Mouse (Mus musculus): ENCODE results near the gene Cdk14. TPM values are rescaled to one million over a fixed set of nuclear protein-coding genes. Genes with fewer than 3 reads are reported as not detected.
"Not testable (repeated sequence)": the region's sequence is repeated elsewhere in the genome, so short reads cannot be mapped to it uniquely, and the experiment has no call there.

Cdk14 gene
- polyA plus RNA-seq, 1 experiment from 2014 or later = 10.6 TPM

GRCm38 (mm10) chr5:5341611-5342010 is 78.5 kb downstream of the Cdk14 start:
- H3K4me1 ChIP-seq (ENCODE audit: control insufficient read depth, insufficient read depth, low read length) = peaks cover 28% of the 10 kb centered on the region
- peak overlapping the region; percentile 44 for H3K4me2 ChIP-seq (ENCODE audit: low read depth, low read length)
- H3K4me3 ChIP-seq (ENCODE audit: low read length) = 0 out of 2 replicates have a peak overlapping the region, but pooled peaks have one; percentile 18
- peak; percentile 75 for ATAC-seq (replicated peaks; ENCODE audit: extremely low read depth, insufficient read depth, low FRiP score)
- 0 out of 2 replicates have a peak overlapping the region, but pooled peaks have one; percentile 7 for H3K9ac ChIP-seq (ENCODE audit: low read length)
- H3K9me3 ChIP-seq (replicated peaks; ENCODE audit: control insufficient read depth, low read length) = peaks cover 4% of the 10 kb centered on the region
- H3K36me3 ChIP-seq (ENCODE audit: control insufficient read depth, insufficient read depth) = no peaks in the 10 kb centered on the region
- peak overlapping the region; percentile 92 for H3K27ac ChIP-seq (ENCODE audit: low read length)
- H3K27me3 ChIP-seq (ENCODE audit: control insufficient read depth, insufficient read depth, low read length) = no peaks in the 10 kb centered on the region
- WGBS = 36% methylated on average over 8 of the region's 8 CpGs

- H3K36me3 ChIP-seq (ENCODE audit: control insufficient read depth, insufficient read depth) = no peaks in the 10 kb centered on the region
- 86% methylated on average over 8 of the region's 8 CpGs for WGBS
- no peak overlapping the region for H3K9ac ChIP-seq (ENCODE audit: low read length)
- H3K27ac ChIP-seq (ENCODE audit: low read length) = no peak overlapping the region
- H3K4me3 ChIP-seq (ENCODE audit: low read length) = no peak overlapping the region
- no peaks in the 10 kb centered on the region for H3K27me3 ChIP-seq (ENCODE audit: control insufficient read depth, insufficient read depth, low read length)
- no peaks in the 10 kb centered on the region for H3K4me1 ChIP-seq (ENCODE audit: control insufficient read depth, insufficient read depth, low read length)
- ATAC-seq (replicated peaks; ENCODE audit: extremely low read depth, insufficient read depth, low FRiP score) = no peak
- no peak overlapping the region for H3K4me2 ChIP-seq (ENCODE audit: low read depth, low read length)
- H3K9me3 ChIP-seq (replicated peaks; ENCODE audit: control insufficient read depth, low read length) = peaks cover 4% of the 10 kb centered on the region
Observed at GRCm38 (mm10) chr5:5333916-5334315, 86.2 kb downstream of the Cdk14 start.

- no peak overlapping the region for H3K27ac ChIP-seq (ENCODE audit: low read length)
- H3K4me1 ChIP-seq (ENCODE audit: control insufficient read depth, insufficient read depth, low read length) = peaks cover 3% of the 10 kb centered on the region; the same call in 1 of the 2 replicates
- no peak overlapping the region for H3K4me3 ChIP-seq (ENCODE audit: low read length)
- H3K9ac ChIP-seq (ENCODE audit: low read length) = no peak overlapping the region
- WGBS = 65% methylated on average over 10 of the region's 10 CpGs
- H3K36me3 ChIP-seq (ENCODE audit: control insufficient read depth, insufficient read depth) = no peaks in the 10 kb centered on the region
- no peaks in the 10 kb centered on the region for H3K27me3 ChIP-seq (ENCODE audit: control insufficient read depth, insufficient read depth, low read length)
- ATAC-seq (replicated peaks; ENCODE audit: extremely low read depth, insufficient read depth, low FRiP score) = no peak
- no peaks in the 10 kb centered on the region for H3K9me3 ChIP-seq (replicated peaks; ENCODE audit: control insufficient read depth, low read length)
- no peak overlapping the region; the same call in 1 of the 2 replicates for H3K4me2 ChIP-seq (ENCODE audit: low read depth, low read length)
Observed at GRCm38 (mm10) chr5:5330926-5331460, 89.1 kb downstream of the Cdk14 start.

GRCm38 (mm10) chr5:5329018-5329417 is 91.1 kb downstream of the Cdk14 start:
- not testable (repeated sequence) for H3K4me2 ChIP-seq (ENCODE audit: low read depth, low read length); H3K27ac ChIP-seq (ENCODE audit: low read length); H3K27me3 ChIP-seq (ENCODE audit: control insufficient read depth, insufficient read depth, low read length); H3K9me3 ChIP-seq (replicated peaks; ENCODE audit: control insufficient read depth, low read length); H3K36me3 ChIP-seq (ENCODE audit: control insufficient read depth, insufficient read depth); ATAC-seq (replicated peaks; ENCODE audit: extremely low read depth, insufficient read depth, low FRiP score); H3K4me1 ChIP-seq (ENCODE audit: control insufficient read depth, insufficient read depth, low read length); H3K4me3 ChIP-seq (ENCODE audit: low read length); H3K9ac ChIP-seq (ENCODE audit: low read length)
- 91% methylated on average over 2 of the region's 2 CpGs for WGBS

GRCm38 (mm10) chr5:5326716-5327115 is 93.4 kb downstream of the Cdk14 start:
- H3K36me3 ChIP-seq (ENCODE audit: control insufficient read depth, insufficient read depth) = 0 out of 2 replicates have a peak, but pooled peaks cover 2% of the 10 kb centered on the region
- no peak overlapping the region for H3K9ac ChIP-seq (ENCODE audit: low read length)
- H3K4me1 ChIP-seq (ENCODE audit: control insufficient read depth, insufficient read depth, low read length) = peaks cover 3% of the 10 kb centered on the region; the same call in 1 of the 2 replicates
- no peak for ATAC-seq (replicated peaks; ENCODE audit: extremely low read depth, insufficient read depth, low FRiP score)
- WGBS = 92% methylated on average over 2 of the region's 2 CpGs
- H3K4me3 ChIP-seq (ENCODE audit: low read length) = no peak overlapping the region
- H3K9me3 ChIP-seq (replicated peaks; ENCODE audit: control insufficient read depth, low read length) = no peaks in the 10 kb centered on the region
- no peaks in the 10 kb centered on the region for H3K27me3 ChIP-seq (ENCODE audit: control insufficient read depth, insufficient read depth, low read length)
- no peak overlapping the region for H3K4me2 ChIP-seq (ENCODE audit: low read depth, low read length)
- H3K27ac ChIP-seq (ENCODE audit: low read length) = no peak overlapping the region

- no peak overlapping the region for H3K4me2 ChIP-seq (ENCODE audit: low read depth, low read length)
- ATAC-seq (replicated peaks; ENCODE audit: extremely low read depth, insufficient read depth, low FRiP score) = no peak
- no peak overlapping the region for H3K4me3 ChIP-seq (ENCODE audit: low read length)
- 92% methylated on average over 8 of the region's 8 CpGs for WGBS
- H3K27me3 ChIP-seq (ENCODE audit: control insufficient read depth, insufficient read depth, low read length) = no peaks in the 10 kb centered on the region
- H3K9ac ChIP-seq (ENCODE audit: low read length) = no peak overlapping the region
- H3K27ac ChIP-seq (ENCODE audit: low read length) = no peak overlapping the region
- peaks cover 8% of the 10 kb centered on the region for H3K4me1 ChIP-seq (ENCODE audit: control insufficient read depth, insufficient read depth, low read length)
- no peaks in the 10 kb centered on the region for H3K9me3 ChIP-seq (replicated peaks; ENCODE audit: control insufficient read depth, low read length)
- H3K36me3 ChIP-seq (ENCODE audit: control insufficient read depth, insufficient read depth) = 0 out of 2 replicates have a peak, but pooled peaks cover 2% of the 10 kb centered on the region
Observed at GRCm38 (mm10) chr5:5322699-5323098, 97.4 kb downstream of the Cdk14 start.

DNA sequence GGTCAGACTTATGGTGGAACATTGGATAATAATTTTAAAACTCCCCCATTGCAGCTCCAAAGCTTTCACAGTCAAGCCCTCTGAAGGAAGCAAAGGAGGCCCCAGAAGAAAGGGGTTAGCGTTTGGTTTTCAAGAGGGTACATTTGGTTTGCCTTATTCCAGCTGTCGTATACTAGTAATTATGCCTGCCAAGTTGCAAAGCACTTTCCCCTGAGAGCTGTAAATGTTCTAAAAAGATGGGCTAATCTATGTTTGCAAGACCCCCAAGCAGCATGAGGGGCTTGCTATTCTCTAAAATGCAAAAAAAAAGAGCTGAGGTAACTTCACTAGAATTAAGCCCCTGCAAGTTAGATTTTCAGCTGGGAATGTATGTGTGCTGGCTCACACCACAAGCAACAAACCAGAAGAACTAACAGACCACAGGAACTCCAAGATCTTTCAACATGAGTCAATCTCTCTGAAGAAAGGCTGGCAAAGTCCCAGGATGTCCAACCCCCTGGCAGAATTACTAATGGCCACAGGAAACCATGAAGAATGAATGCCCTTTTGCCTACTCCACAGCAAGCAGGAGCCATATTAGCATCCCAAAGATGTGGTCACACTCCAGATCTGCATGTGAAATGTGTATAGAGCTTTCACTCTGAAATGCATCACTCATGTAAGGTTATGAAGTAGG is 99.5 kb downstream of the Cdk14 start:
- 57% methylated on average over 2 of the region's 2 CpGs for WGBS
- Histone ChIP-seq H3K4me2 (ENCODE audit: low read depth, low read length) (peak overlapping the region; percentile 5), H3K9me3 (replicated peaks; ENCODE audit: control insufficient read depth, low read length) (no peaks in the 10 kb centered on the region), H3K9ac (ENCODE audit: low read length) (no peak overlapping the region), H3K36me3 (ENCODE audit: control insufficient read depth, insufficient read depth) (0 out of 2 replicates have a peak, but pooled peaks cover 2% of the 10 kb centered on the region), H3K4me1 (ENCODE audit: control insufficient read depth, insufficient read depth, low read length) (peaks cover 6% of the 10 kb centered on the region), H3K4me3 (ENCODE audit: low read length) (no peak overlapping the region), H3K27ac (ENCODE audit: low read length) (peak overlapping the region; percentile 61), H3K27me3 (ENCODE audit: control insufficient read depth, insufficient read depth, low read length) (no peaks in the 10 kb centered on the region)
- no peak for ATAC-seq (replicated peaks; ENCODE audit: extremely low read depth, insufficient read depth, low FRiP score)

DNA sequence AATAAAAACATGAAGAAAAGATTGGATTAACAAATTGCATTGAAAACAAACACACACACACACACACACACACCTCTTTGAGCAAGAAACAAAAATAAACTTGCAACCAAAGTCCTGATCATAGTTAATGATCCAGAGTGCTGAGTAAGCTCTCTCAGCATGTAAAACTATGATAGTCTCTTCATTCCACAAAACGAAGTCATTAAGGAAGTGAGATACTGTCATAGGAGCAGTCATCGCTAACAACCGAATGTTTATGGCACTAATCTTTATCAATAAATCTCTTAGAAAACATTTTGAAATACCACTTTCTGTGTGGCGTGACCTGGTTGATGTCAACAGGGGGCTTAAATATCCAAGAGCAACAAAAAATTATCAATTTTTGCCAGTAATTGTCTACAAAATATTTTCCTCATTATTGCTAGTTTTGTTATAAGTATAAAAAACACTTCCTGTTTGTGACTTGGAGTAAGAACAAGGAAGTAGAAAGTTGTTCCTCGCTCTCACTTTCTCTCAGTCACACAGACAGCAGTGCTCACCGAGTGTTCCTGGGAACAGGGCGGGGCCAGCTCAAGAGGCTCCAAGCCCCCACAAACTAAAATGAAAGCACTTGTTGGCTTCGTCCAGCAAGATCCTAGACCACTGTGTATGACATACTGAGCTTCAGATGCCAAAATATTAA is 100.1 kb downstream of the Cdk14 start:
- no peak for ATAC-seq (replicated peaks; ENCODE audit: extremely low read depth, insufficient read depth, low FRiP score)
- peaks cover 6% of the 10 kb centered on the region for H3K4me1 ChIP-seq (ENCODE audit: control insufficient read depth, insufficient read depth, low read length)
- no peaks in the 10 kb centered on the region for H3K9me3 ChIP-seq (replicated peaks; ENCODE audit: control insufficient read depth, low read length)
- H3K36me3 ChIP-seq (ENCODE audit: control insufficient read depth, insufficient read depth) = 0 out of 2 replicates have a peak, but pooled peaks cover 2% of the 10 kb centered on the region
- H3K4me3 ChIP-seq (ENCODE audit: low read length) = no peak overlapping the region
- H3K9ac ChIP-seq (ENCODE audit: low read length) = no peak overlapping the region
- WGBS = 58% methylated on average over 8 of the region's 8 CpGs
- H3K27ac ChIP-seq (ENCODE audit: low read length) = peak overlapping the region; percentile 61
- no peaks in the 10 kb centered on the region for H3K27me3 ChIP-seq (ENCODE audit: control insufficient read depth, insufficient read depth, low read length)
- H3K4me2 ChIP-seq (ENCODE audit: low read depth, low read length) = peak overlapping the region; percentile 5

GRCm38 (mm10) chr5:5314270-5314669 is 105.8 kb downstream of the Cdk14 start:
- no peak overlapping the region for H3K27ac ChIP-seq (ENCODE audit: low read length)
- 77% methylated on average over 6 of the region's 6 CpGs for WGBS
- H3K27me3 ChIP-seq (ENCODE audit: control insufficient read depth, insufficient read depth, low read length) = no peaks in the 10 kb centered on the region
- no peaks in the 10 kb centered on the region for H3K9me3 ChIP-seq (replicated peaks; ENCODE audit: control insufficient read depth, low read length)
- H3K4me3 ChIP-seq (ENCODE audit: low read length) = no peak overlapping the region
- peaks cover 15% of the 10 kb centered on the region for H3K4me1 ChIP-seq (ENCODE audit: control insufficient read depth, insufficient read depth, low read length)
- H3K9ac ChIP-seq (ENCODE audit: low read length) = no peak overlapping the region
- no peaks in the 10 kb centered on the region for H3K36me3 ChIP-seq (ENCODE audit: control insufficient read depth, insufficient read depth)
- no peak for ATAC-seq (replicated peaks; ENCODE audit: extremely low read depth, insufficient read depth, low FRiP score)
- no peak overlapping the region for H3K4me2 ChIP-seq (ENCODE audit: low read depth, low read length)

All from heart, embryonic 16.5 days (tissue).